Mouse (Mus musculus) A20 (cell line): ENCODE measurements around the gene Cxcr5.

ENCODE experiments used
- DNase-seq: peaks from one replicate; pipeline ENCODE4 v3.0.0-alpha.2; 2011; ENCODE audit warnings: low read depth, low spot score

Cxcr5 gene

GRCm38 (mm10) chr9:44479628-44480428 is 81.8 kb downstream of the Cxcr5 start:
- peak; percentile 84 for DNase-seq

DNA sequence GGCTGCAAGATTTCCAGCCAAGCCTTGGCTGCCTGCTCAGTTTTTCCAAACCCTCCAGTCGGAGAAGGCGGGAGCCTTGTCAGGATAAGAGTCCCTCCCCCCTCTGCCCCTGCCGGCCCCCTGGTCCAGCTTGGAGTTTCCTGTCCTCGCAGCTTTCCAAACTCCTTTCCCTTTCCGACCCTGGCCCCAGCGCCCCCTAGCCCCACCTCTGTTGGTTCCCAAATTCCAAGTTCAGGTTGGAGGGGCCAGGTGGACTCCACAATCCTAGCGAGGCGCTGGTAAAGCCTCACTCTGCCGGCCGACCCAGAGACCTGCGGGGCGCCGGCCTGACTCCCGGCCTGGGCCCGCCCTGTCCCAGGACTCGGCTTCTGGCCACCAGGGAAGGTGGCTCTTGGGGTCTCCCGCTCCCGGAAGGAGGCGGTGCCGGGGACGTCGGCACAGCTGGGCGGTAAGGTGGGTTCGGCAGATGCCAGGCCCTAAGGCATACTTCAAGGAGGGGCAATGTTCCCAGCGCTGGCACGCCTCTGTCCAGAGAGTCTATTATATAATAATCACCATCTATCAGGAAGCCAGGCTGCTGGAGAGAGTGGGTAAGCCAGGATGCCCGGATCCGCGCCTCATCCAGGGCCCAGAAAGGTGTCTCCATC is 82.6 kb downstream of the Cxcr5 start:
- DNase-seq = no peak

- no peak for DNase-seq
Observed at GRCm38 (mm10) chr9:44478229-44478921, 83.3 kb downstream of the Cxcr5 start.

DNA sequence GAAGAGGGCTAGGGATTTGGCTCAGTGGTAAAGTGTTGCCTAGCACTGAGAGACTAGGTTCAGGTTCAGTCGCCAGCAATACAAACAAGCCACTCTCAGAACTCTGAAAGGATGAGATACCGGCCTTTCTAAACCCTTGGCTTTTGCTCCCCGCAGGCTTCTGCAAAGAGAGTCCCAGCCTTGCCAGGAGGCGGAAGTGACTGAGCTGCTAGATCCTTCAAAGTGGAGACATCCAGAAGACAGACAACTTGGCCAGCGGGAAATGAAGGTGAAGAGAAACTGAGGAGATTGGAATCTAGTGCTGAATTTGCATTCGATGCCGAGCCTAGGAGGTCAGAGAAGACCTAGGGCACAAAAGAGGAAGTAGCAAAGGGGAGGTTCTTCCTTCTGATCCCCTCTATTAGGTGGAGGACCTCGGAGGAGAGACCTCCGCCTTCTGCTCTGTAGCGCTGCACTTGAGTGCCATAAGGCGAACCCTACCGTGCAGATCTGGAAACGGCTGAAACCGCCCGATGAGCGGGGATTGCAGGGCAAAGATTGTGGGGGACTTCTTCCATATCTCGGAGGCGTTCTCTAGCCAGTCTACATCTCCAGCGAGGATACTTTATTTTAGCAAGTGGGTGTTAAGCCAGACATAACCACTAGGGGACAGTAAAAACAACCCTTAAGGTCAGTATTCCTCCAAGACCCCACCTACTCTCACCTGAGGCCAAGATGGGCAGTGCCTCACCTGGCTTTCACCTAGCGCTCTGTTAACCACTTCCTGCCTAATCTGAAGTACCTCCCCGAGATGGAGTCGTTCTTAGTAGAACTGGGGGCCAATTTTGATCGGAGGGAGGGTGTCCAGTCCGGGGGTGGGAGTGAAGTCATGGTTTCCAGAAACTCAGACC is 84.1 kb downstream of the Cxcr5 start:
- peak; percentile 75 for DNase-seq

DNA sequence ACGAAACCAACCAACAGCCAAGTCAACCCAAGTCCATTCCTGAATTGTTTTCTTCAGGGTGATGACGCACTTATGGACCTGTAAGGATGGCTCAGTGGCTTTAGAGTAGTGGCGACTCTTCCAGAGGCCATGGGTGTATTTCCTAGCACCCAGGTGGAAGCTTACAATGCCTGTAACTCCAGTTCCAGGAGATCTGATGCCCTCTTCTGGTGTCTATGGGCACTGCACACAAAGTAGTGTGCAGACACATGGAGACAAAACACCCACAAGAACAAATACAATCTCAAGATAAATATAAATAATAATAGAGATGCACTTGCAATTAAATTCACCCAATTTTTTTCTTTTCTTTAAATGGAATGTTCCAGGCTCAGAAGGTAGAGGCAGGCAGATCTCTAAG is 85.7 kb downstream of the Cxcr5 start:
- peak; percentile 45 for DNase-seq

GRCm38 (mm10) chr9:44474327-44474726 is 87.3 kb downstream of the Cxcr5 start:
- no peak for DNase-seq

GRCm38 (mm10) chr9:44473184-44473583 is 88.5 kb downstream of the Cxcr5 start:
- DNase-seq = peak; percentile 47

GRCm38 (mm10) chr9:44468800-44469199 is 92.9 kb downstream of the Cxcr5 start:
- no peak for DNase-seq

DNA sequence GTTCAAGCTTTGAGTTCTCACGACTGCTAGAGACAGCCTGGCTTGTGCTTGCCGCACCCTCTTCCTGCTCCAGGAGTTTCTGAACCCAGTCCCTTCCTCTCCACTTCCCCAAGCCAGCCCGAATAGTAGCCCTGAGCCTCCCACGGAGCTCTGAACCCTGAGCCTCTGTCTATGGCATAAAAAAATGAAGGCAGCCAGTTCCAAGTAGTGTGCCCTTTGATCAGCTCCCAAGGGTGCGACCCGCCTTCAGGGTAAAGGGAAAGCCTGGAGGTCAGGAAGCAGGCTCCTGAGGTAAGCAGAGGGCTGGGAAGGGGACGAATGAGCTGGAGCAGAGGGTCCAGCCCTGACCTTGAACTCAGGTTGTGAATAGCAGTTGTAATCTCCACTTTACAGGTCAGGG is 93.5 kb downstream of the Cxcr5 start:
- no peak for DNase-seq

- DNase-seq = no peak
Observed at GRCm38 (mm10) chr9:44461950-44462349, 99.7 kb downstream of the Cxcr5 start.
